Comparison of ENCODE assay signal across 24 mouse cellular contexts in the genomic region with DNA sequence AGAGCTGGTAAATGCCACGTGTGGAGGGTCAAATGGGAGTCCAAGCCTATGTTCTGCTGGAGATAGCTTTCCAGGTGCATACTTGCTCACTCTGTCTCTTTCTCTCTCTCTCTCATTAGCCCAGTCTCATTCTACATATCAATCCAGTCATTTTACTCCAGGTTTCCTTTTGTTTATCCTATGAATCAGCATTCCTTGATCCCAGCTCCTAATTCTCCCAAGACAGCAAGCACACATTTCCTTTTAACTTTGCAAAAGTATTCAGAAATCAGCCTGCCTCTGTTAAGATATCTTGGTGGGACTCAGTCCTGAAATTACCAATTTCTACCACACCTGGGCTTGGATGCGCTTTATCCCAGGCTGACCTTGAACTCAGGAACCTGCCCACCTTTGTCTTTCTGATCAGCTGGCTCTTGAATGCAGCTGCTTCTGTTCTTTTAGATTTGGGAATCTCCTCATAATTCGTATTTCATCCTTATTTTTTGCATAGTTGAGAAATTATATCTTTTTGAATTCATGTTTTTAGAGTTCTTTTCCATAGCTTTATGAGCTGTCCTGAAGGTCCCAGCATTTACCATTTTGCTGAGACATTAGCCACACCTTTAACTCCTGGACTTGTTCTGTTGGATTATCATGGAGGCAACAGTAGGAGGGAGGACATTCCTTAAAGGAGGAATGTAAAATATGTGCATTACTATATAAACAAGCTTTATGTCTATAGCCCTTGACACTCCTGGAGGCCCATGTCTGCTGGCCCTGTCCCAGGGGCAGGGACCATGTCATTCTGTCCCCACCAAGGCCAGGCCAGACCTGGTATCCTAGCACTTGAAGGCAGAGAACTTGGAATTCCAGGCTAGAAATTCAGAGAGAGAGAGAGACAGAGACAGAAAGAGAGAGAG. TPM values are rescaled to one million over a fixed set of nuclear protein-coding genes. Genes with fewer than 3 reads are reported as not detected.
DNase-seq lines count a peak whose midpoint lies in the region; ATAC-seq and TF ChIP-seq lines count a peak whose summit lies in the region.
"Had no signal": no experiment of that assay in that cellular context is flagged by ENCODE, and none has a peak within 500 bp of the region (broad histone marks: within the 10 kb centered on the region; RNA-seq: fewer than 3 reads in every experiment).

No protein-coding gene starts in this region.

- no peak for TF ChIP-seq CTCF in ES-Bruce4 (IDR thresholded peaks at IDR 0.05; ENCODE audit: low read depth, low read length)

- 61% methylated on average over 3 of the region's 3 CpGs for WGBS in lung, embryonic 16.5 days
- 82% methylated on average over 3 of the region's 3 CpGs for WGBS in midbrain, embryonic 11.5 days

- H3K4me1 ChIP-seq in lung, embryonic 16.5 days (replicated peaks; ENCODE audit: control insufficient read depth, insufficient read depth, low read length): peaks cover 2% of the 10 kb centered on the region
- H3K4me1 ChIP-seq in ES-Bruce4 (ENCODE audit: control insufficient read depth, insufficient read depth, low read length): peaks cover 18% of the 10 kb centered on the region
- no peaks in the 10 kb centered on the region for H3K4me1 ChIP-seq in midbrain, embryonic 11.5 days (ENCODE audit: control insufficient read depth, insufficient read depth, low read length)
- H3K4me1 ChIP-seq: embryonic facial prominence, embryonic 10.5 days; forebrain, embryonic 10.5 days; hindbrain, embryonic 12.5 days had no signal

- H3K27ac ChIP-seq in lung, embryonic 16.5 days (ENCODE audit: low read length): peak overlapping the region; percentile 59
- peak overlapping the region; percentile 89 for H3K27ac ChIP-seq in ES-Bruce4 (ENCODE audit: insufficient read depth, low read length)
- no peak overlapping the region for H3K27ac ChIP-seq in midbrain, embryonic 11.5 days (ENCODE audit: low read depth, low read length)
- H3K27ac ChIP-seq: embryonic facial prominence, embryonic 10.5 days; forebrain, embryonic 10.5 days; gastrocnemius, adult 2 months; hindbrain, embryonic 12.5 days had no signal

- 0 out of 2 replicates have a peak, but pooled peaks have one; percentile 28 for TF ChIP-seq EP300 in ES-Bruce4 (IDR thresholded peaks at IDR 0.05; ENCODE audit: insufficient read depth, low read depth, low read length)

- no peak overlapping the region for H3K4me2 ChIP-seq in lung, embryonic 16.5 days (ENCODE audit: low read depth, low read length)
- no peak overlapping the region for H3K4me2 ChIP-seq in midbrain, embryonic 11.5 days
- H3K4me2 ChIP-seq: hindbrain, embryonic 12.5 days had no signal

- DNase-seq in lung, postnatal 10 days: no peak
- DNase-seq in R1 (ENCODE audit: low read depth, low spot score): peak; percentile 87
- no peak for DNase-seq in midbrain, embryonic 11.5 days (ENCODE audit: low spot score, missing footprints)
- no peak for DNase-seq in adrenal gland, postnatal 4 days (ENCODE audit: low spot score in 2 of 2)
- DNase-seq: B cell, adult 2 months; cerebellum, adult 18-20 months; cerebellum, postnatal 10 days; gastrocnemius, adult 2 months; gastrocnemius, postnatal 25 days; heart, postnatal 10 days; heart, postnatal 4 days had no signal

- H3K4me3 ChIP-seq in lung, embryonic 16.5 days (ENCODE audit: low read length): no peak overlapping the region
- no peak overlapping the region for H3K4me3 ChIP-seq in ES-Bruce4 (ENCODE audit: low read depth, low read length)
- H3K4me3 ChIP-seq in midbrain, embryonic 11.5 days (ENCODE audit: low read depth, low read length): no peak overlapping the region
- H3K4me3 ChIP-seq: embryonic facial prominence, embryonic 10.5 days; erythroblast, embryonic 14.5 days; forebrain, embryonic 10.5 days; gastrocnemius, adult 2 months; hindbrain, embryonic 12.5 days had no signal

- no peak for TF ChIP-seq POLR2A in ES-Bruce4 (IDR thresholded peaks at IDR 0.05; ENCODE audit: insufficient read depth, low read length)

- no peaks in the 10 kb centered on the region for H3K27me3 ChIP-seq in lung, embryonic 16.5 days (ENCODE audit: control insufficient read depth, insufficient read depth, low read depth, low read length)
- no peaks in the 10 kb centered on the region for H3K27me3 ChIP-seq in ES-Bruce4 (ENCODE audit: control insufficient read depth, insufficient read depth, low read length, poor library complexity, severe bottlenecking)
- H3K27me3 ChIP-seq in midbrain, embryonic 11.5 days (ENCODE audit: control insufficient read depth, insufficient read depth, low read length): no peaks in the 10 kb centered on the region
- H3K27me3 ChIP-seq: hindbrain, embryonic 12.5 days had no signal

- H3K9ac ChIP-seq in lung, embryonic 16.5 days (ENCODE audit: low read length): no peak overlapping the region
- H3K9ac ChIP-seq in ES-Bruce4 (ENCODE audit: low read depth, poor library complexity, severe bottlenecking): no peak overlapping the region
- no peak overlapping the region for H3K9ac ChIP-seq in midbrain, embryonic 11.5 days (ENCODE audit: low read length)
- H3K9ac ChIP-seq: hindbrain, embryonic 12.5 days had no signal

- peak; percentile 60 for ATAC-seq in lung, embryonic 16.5 days (ENCODE audit: low read depth)
- ATAC-seq in midbrain, embryonic 11.5 days (ENCODE audit: low FRiP score): no peak
- ATAC-seq: activated CD4-positive, CD25-positive, alpha-beta regulatory T cell, adult 4 months; CD4-positive, CD25-positive, alpha-beta regulatory T cell, adult 4 months; forebrain, embryonic 14.5 days; hindbrain, embryonic 16.5 days; inflammation-experienced regulatory T-cells, adult 6 months had no signal

- no peaks in the 10 kb centered on the region for H3K36me3 ChIP-seq in lung, embryonic 16.5 days (ENCODE audit: control insufficient read depth, insufficient read depth, low read length)
- H3K36me3 ChIP-seq in ES-Bruce4 (ENCODE audit: control insufficient read depth, insufficient read depth, low read length, poor library complexity, severe bottlenecking): no peaks in the 10 kb centered on the region
- H3K36me3 ChIP-seq in midbrain, embryonic 11.5 days (ENCODE audit: control insufficient read depth, insufficient read depth, low read length): peaks cover 2% of the 10 kb centered on the region; the same call in 1 of the 2 replicates
- H3K36me3 ChIP-seq: embryonic facial prominence, embryonic 10.5 days; G1E had no signal

- H3K9me3 ChIP-seq in lung, embryonic 16.5 days (ENCODE audit: control insufficient read depth, low read length): no peaks in the 10 kb centered on the region
- no peaks in the 10 kb centered on the region for H3K9me3 ChIP-seq in ES-Bruce4 (replicated peaks; ENCODE audit: control insufficient read depth, insufficient read depth, low read length, poor library complexity, severe bottlenecking)
- no peaks in the 10 kb centered on the region for H3K9me3 ChIP-seq in midbrain, embryonic 11.5 days (ENCODE audit: control insufficient read depth, low read length)
- H3K9me3 ChIP-seq: embryonic facial prominence, embryonic 10.5 days; forebrain, embryonic 10.5 days; G1E; hindbrain, embryonic 12.5 days had no signal

RNA-seq across cellular contexts. Expression of gene Pbx4, which starts 15.1 kb away (rescaled TPM):
- polyA plus RNA-seq in lung, embryonic 16.5 days (2015; fragmentation: Nextera tagmentation; extraction: Ambion mirVana): 13.4 and 17.1 TPM in 2 replicates
- polyA plus RNA-seq in ES-Bruce4 (2011; ENCODE audit: insufficient read depth, insufficient read length, low read depth, missing spikeins): 22.4 and 26.7 TPM in 2 replicates
- polyA plus RNA-seq in midbrain, embryonic 11.5 days (2014; fragmentation: Nextera tagmentation; extraction: Ambion mirVana): 33.9 and 39.1 TPM in 2 replicates
- 1 to 10 TPM; 3.6 to 4.8 TPM for total RNA-seq in adrenal gland, postnatal 4 days (2021)
- total RNA-seq: gastrocnemius, adult 2 months; gastrocnemius, postnatal 25 days had no signal

RNA-seq across cellular contexts. Expression of gene Lpar2, which starts 25.2 kb away (rescaled TPM):
- polyA plus RNA-seq in lung, embryonic 16.5 days (2015; fragmentation: Nextera tagmentation; extraction: Ambion mirVana): 0.45 and 0.48 TPM in 2 replicates
- 10.1 and 10.8 TPM in 2 replicates for polyA plus RNA-seq in ES-Bruce4 (2011; ENCODE audit: insufficient read depth, insufficient read length, low read depth, missing spikeins)
- polyA plus RNA-seq in midbrain, embryonic 11.5 days (2014; fragmentation: Nextera tagmentation; extraction: Ambion mirVana): 0.72 and 1.2 TPM in 2 replicates
- total RNA-seq in adrenal gland, postnatal 4 days (2021): 1 to 10 TPM; 2.8 to 3.8 TPM

RNA-seq across cellular contexts. Expression of gene Gmip, which starts 38.9 kb away (rescaled TPM):
- 7.1 and 7.9 TPM in 2 replicates for polyA plus RNA-seq in lung, embryonic 16.5 days (2015; fragmentation: Nextera tagmentation; extraction: Ambion mirVana)
- 11.6 and 12.6 TPM in 2 replicates for polyA plus RNA-seq in ES-Bruce4 (2011; ENCODE audit: insufficient read depth, insufficient read length, low read depth, missing spikeins)
- 7.8 TPM in 2 replicates for polyA plus RNA-seq in midbrain, embryonic 11.5 days (2014; fragmentation: Nextera tagmentation; extraction: Ambion mirVana)
- total RNA-seq in adrenal gland, postnatal 4 days (2021): 10 to 100 TPM; 21.1 to 24.6 TPM

RNA-seq across cellular contexts. Expression of gene Cilp2, which starts 40.1 kb away (rescaled TPM):
- 0.26 and 0.30 TPM in 2 replicates for polyA plus RNA-seq in lung, embryonic 16.5 days (2015; fragmentation: Nextera tagmentation; extraction: Ambion mirVana)
- polyA plus RNA-seq in ES-Bruce4 (2011; ENCODE audit: insufficient read depth, insufficient read length, low read depth, missing spikeins): 0.96 and 1.2 TPM in 2 replicates
- 0.31 and 0.40 TPM in 2 replicates for polyA plus RNA-seq in midbrain, embryonic 11.5 days (2014; fragmentation: Nextera tagmentation; extraction: Ambion mirVana)
- 1 to 10 TPM in 1 of 2 experiments, under 1 TPM in 1; 0.50 to 1.4 TPM for total RNA-seq in adrenal gland, postnatal 4 days (2021)
- total RNA-seq: granulocyte monocyte progenitor cell, adult 5-6 weeks had no signal
- polyA plus RNA-seq: activated CD4-positive, CD25-positive, alpha-beta regulatory T cell, adult 4 months; CD4-positive, CD25-positive, alpha-beta regulatory T cell, adult 4 months; erythroblast, embryonic 14.5 days; inflammation-experienced regulatory T-cells, adult 6 months had no signal

RNA-seq across cellular contexts. Expression of gene Tssk6, which starts 54.6 kb away (rescaled TPM):
- 2.0 and 2.7 TPM in 2 replicates for polyA plus RNA-seq in lung, embryonic 16.5 days (2015; fragmentation: Nextera tagmentation; extraction: Ambion mirVana)
- polyA plus RNA-seq in ES-Bruce4 (2011; ENCODE audit: insufficient read depth, insufficient read length, low read depth, missing spikeins): not detected in 2 replicates
- 3.4 and 4.0 TPM in 2 replicates for polyA plus RNA-seq in midbrain, embryonic 11.5 days (2014; fragmentation: Nextera tagmentation; extraction: Ambion mirVana)
- under 1 TPM; 0.73 to 0.76 TPM for total RNA-seq in adrenal gland, postnatal 4 days (2021)
- total RNA-seq: gastrocnemius, adult 2 months; gastrocnemius, postnatal 25 days had no signal
- polyA plus RNA-seq: activated CD4-positive, CD25-positive, alpha-beta regulatory T cell, adult 4 months had no signal
